Mouse (Mus musculus) brain, embryonic 14.5 days (tissue): ENCODE measurements at regions not wholly inside any gene's neighbourhood (a gene's known extent, or its start where the extent isn't known, plus 50 kb on each side); places are given as distances from the start of the nearest gene placed in this dataset.

Experiments used
- DNase-seq: peaks from one replicate; pipeline ENCODE4 v3.0.0-alpha.2; 2011; ENCODE audit warnings: low read depth
- CTCF ChIP-seq: fragments of 200-500 bp; IDR thresholded peaks from 2 replicates; pipeline ENCODE4 v1.5.1; 2012; ENCODE audit warnings: inconsistent platforms, mild to moderate bottlenecking, moderate library complexity, borderline replicate concordance; ENCODE audit not compliant: insufficient read depth, insufficient read length; ENCODE audit errors: extremely low read depth
- POLR2A ChIP-seq: fragments of 200-500 bp; IDR thresholded peaks from 2 replicates; pipeline ENCODE4 v1.6.1; 2012; ENCODE audit warnings: mild to moderate bottlenecking, inconsistent platforms, borderline replicate concordance; ENCODE audit not compliant: poor library complexity, insufficient read depth, insufficient read length, severe bottlenecking; ENCODE audit errors: extremely low read depth

GRCm38 (mm10) chr14:91089326-91089725 is 2618.1 kb upstream of the Pcdh20 start:
- TF ChIP-seq POLR2A: no peak
- TF ChIP-seq CTCF: no peak
- DNase-seq: peak; percentile 50
